Mouse (Mus musculus) intestine, postnatal 0 days (tissue): ENCODE results near the gene Dhx37. TPM values are rescaled to one million over a fixed set of nuclear protein-coding genes. Genes with fewer than 3 reads are reported as not detected.

Source experiments
- ATAC-seq: fragments of 200-750 bp; cut with Nextera tagmentation; 2 replicates; pipeline ENCODE4 v1.8.0; 2017; ENCODE audit warnings: mild to moderate bottlenecking, moderate TSS enrichment, moderate library complexity
- H3K27ac ChIP-seq: fragments of 300-500 bp; sonication (generic); 2 replicates; pipeline ENCODE4 v1.5.1; 2014; ENCODE audit warnings: mild to moderate bottlenecking, low read depth, low read length, moderate library complexity
- H3K27me3 ChIP-seq: fragments of 300-500 bp; sonication (generic); replicated peaks from 2 replicates; pipeline ENCODE4 v1.6.1; 2014; ENCODE audit warnings: low read length, mixed read lengths; ENCODE audit not compliant: control insufficient read depth, insufficient read depth
- H3K36me3 ChIP-seq: fragments of 300-500 bp; sonication (generic); 2 replicates; pipeline ENCODE4 v1.6.1; 2014; ENCODE audit warnings: mild to moderate bottlenecking, moderate library complexity; ENCODE audit not compliant: control insufficient read depth, insufficient read depth
- H3K4me1 ChIP-seq: fragments of 300-500 bp; sonication (generic); replicated peaks from 2 replicates; pipeline ENCODE4 v1.6.1; 2014; ENCODE audit warnings: antibody characterized with exemption, low read length, mixed read lengths; ENCODE audit not compliant: control insufficient read depth, insufficient read depth
- H3K4me2 ChIP-seq: fragments of 300-500 bp; sonication (generic); replicated peaks from 2 replicates; pipeline ENCODE4 v1.6.1; 2014; ENCODE audit warnings: low read depth, mild to moderate bottlenecking, moderate library complexity
- H3K4me3 ChIP-seq: fragments of 300-500 bp; sonication (generic); 2 replicates; pipeline ENCODE4 v1.5.1; 2014; ENCODE audit warnings: low read depth, low read length
- H3K9ac ChIP-seq: fragments of 300-500 bp; sonication (generic); 2 replicates; pipeline ENCODE4 v1.6.1; 2014; ENCODE audit warnings: mild to moderate bottlenecking, low read depth, low read length
- H3K9me3 ChIP-seq: fragments of 300-500 bp; sonication (generic); 2 replicates; pipeline ENCODE4 v1.6.1; 2016; ENCODE audit warnings: mixed run types; ENCODE audit not compliant: control insufficient read depth
- CTCF ChIP-seq: sonication (generic); IDR thresholded peaks from 2 replicates; pipeline ENCODE4 v1.5.1; 2016; ENCODE audit warnings: low read depth, mild to moderate bottlenecking, control low read depth, antibody characterized with exemption, moderate library complexity
- WGBS: fragments of 180-500 bp; shearing (Covaris S2); extraction: QIAGEN DNeasy Blood & Tissue Kit; methylation state at CpG from one replicate; pipeline ENCODE4 v1.1.7; 2014; 5-methylcytosine and 5-hydroxymethylcytosine counted together
- polyA plus RNA-seq: library from polyadenylated mRNA; unstranded; fragments of >200 nt; fragmentation: Nextera tagmentation; extraction: Ambion mirVana; gene quantifications from 2 replicates; pipeline ENCODE4 v1.2.1, GENCODE M21; 2015

Dhx37 gene
- polyA plus RNA-seq, 1 experiment from 2014 or later = 2.5 TPM

GRCm38 (mm10) chr5:125467261-125467660 lies 33.3 kb upstream of the Dhx37 start:
- Histone ChIP-seq H3K9me3 (no peaks in the 10 kb centered on the region), H3K4me3 (no peak overlapping the region), H3K4me2 (peak overlapping the region; percentile 24; the same call in 1 of the 2 replicates), H3K9ac (no peak overlapping the region), H3K27ac (no peak overlapping the region; the same call in 1 of the 2 replicates), H3K36me3 (no peaks in the 10 kb centered on the region), H3K27me3 (no peaks in the 10 kb centered on the region), H3K4me1 (no peaks in the 10 kb centered on the region)
- ATAC-seq = 0 out of 2 replicates have a peak, but pooled peaks have one; percentile 12
- WGBS = 58% methylated on average over 14 of the region's 14 CpGs
- TF ChIP-seq CTCF = no peak

GRCm38 (mm10) chr5:125466483-125466882 lies 32.6 kb upstream of the Dhx37 start:
- H3K27ac ChIP-seq = no peak overlapping the region
- 74% methylated on average over 5 of the region's 5 CpGs for WGBS
- H3K27me3 ChIP-seq = no peaks in the 10 kb centered on the region
- no peak overlapping the region for H3K4me3 ChIP-seq
- H3K4me2 ChIP-seq = no peak overlapping the region
- no peak for TF ChIP-seq CTCF
- ATAC-seq = no peak
- no peaks in the 10 kb centered on the region for H3K36me3 ChIP-seq
- H3K9ac ChIP-seq = no peak overlapping the region
- no peaks in the 10 kb centered on the region for H3K4me1 ChIP-seq
- no peaks in the 10 kb centered on the region for H3K9me3 ChIP-seq

- ATAC-seq = peak; percentile 99
- Histone ChIP-seq H3K27ac (no peak overlapping the region), H3K4me3 (peak overlapping the region; percentile 16; the same call in 1 of the 2 replicates), H3K36me3 (no peaks in the 10 kb centered on the region), H3K9me3 (no peaks in the 10 kb centered on the region), H3K4me2 (peak overlapping the region; percentile 64), H3K4me1 (no peaks in the 10 kb centered on the region), H3K27me3 (no peaks in the 10 kb centered on the region), H3K9ac (no peak overlapping the region)
- TF ChIP-seq CTCF = no peak
- WGBS = under 1% methylated on average over 25 of the region's 25 CpGs
Observed at GRCm38 (mm10) chr5:125465701-125466106, 31.8 kb upstream of the Dhx37 start.

- WGBS = 37% methylated on average over 7 of the region's 7 CpGs
- H3K4me2 ChIP-seq = peak overlapping the region; percentile 64
- no peak for ATAC-seq
- no peaks in the 10 kb centered on the region for H3K27me3 ChIP-seq
- TF ChIP-seq CTCF = no peak
- no peak overlapping the region for H3K27ac ChIP-seq
- H3K4me3 ChIP-seq = no peak overlapping the region
- no peaks in the 10 kb centered on the region for H3K36me3 ChIP-seq
- no peaks in the 10 kb centered on the region for H3K4me1 ChIP-seq
- no peaks in the 10 kb centered on the region for H3K9me3 ChIP-seq
- H3K9ac ChIP-seq = no peak overlapping the region
Observed at GRCm38 (mm10) chr5:125465192-125465591, 31.3 kb upstream of the Dhx37 start.

- no peak overlapping the region for H3K4me3 ChIP-seq
- TF ChIP-seq CTCF = peak; percentile 76
- H3K27me3 ChIP-seq = no peaks in the 10 kb centered on the region
- H3K27ac ChIP-seq = no peak overlapping the region
- WGBS = 48% methylated on average over 10 of the region's 10 CpGs
- no peaks in the 10 kb centered on the region for H3K36me3 ChIP-seq
- no peak overlapping the region for H3K4me2 ChIP-seq
- no peaks in the 10 kb centered on the region for H3K9me3 ChIP-seq
- no peaks in the 10 kb centered on the region for H3K4me1 ChIP-seq
- ATAC-seq = no peak
- H3K9ac ChIP-seq = no peak overlapping the region
Observed at GRCm38 (mm10) chr5:125461868-125462445, 28.0 kb upstream of the Dhx37 start.

DNA sequence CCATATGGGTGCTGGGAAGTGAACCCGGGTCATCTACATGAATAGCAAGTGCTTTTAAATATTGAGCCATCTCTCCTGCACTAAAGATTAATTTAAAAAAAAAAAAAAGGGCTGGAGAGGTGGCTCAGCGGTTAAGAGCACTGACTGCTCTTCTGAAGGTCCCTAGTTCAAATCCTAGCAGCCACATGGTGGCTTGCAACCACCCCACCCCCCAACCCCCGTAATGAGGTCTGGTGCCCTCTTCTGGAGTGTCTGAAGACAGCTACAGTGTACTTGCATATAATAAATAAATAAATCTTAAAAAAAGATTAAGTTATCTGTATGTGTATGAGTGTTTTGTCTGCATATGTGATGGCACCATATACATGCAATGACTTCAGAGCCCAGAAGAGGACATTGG lies 26.7 kb upstream of the Dhx37 start:
- Histone ChIP-seq H3K4me1 (no peaks in the 10 kb centered on the region), H3K4me2 (no peak overlapping the region), H3K4me3 (no peak overlapping the region), H3K9me3 (no peaks in the 10 kb centered on the region), H3K9ac (no peak overlapping the region), H3K36me3 (peaks cover 7% of the 10 kb centered on the region; the same call in 1 of the 2 replicates), H3K27ac (no peak overlapping the region), H3K27me3 (no peaks in the 10 kb centered on the region)
- peak; percentile 47 for TF ChIP-seq CTCF
- ATAC-seq = no peak
- 73% methylated on average over 3 of the region's 3 CpGs for WGBS
